Mouse (Mus musculus) hindbrain, embryonic 10.5 days (tissue): ENCODE data around the gene Gm867. TPM values are rescaled to one million over a fixed set of nuclear protein-coding genes. Genes with fewer than 3 reads are reported as not detected.
A peak's percentile ranks its signal among the peaks of the same experiment; 100 is the strongest.

Experiments used
- DNase-seq: peaks from one replicate; pipeline ENCODE4 v3.0.0-alpha.2; 2017; ENCODE audit warnings: low spot score
- H3K27ac ChIP-seq: fragments of 300-500 bp; sonication (generic); 2 replicates; pipeline ENCODE4 v1.5.1; 2016; ENCODE audit warnings: mild to moderate bottlenecking, moderate library complexity
- H3K27me3 ChIP-seq: fragments of 300-500 bp; sonication (generic); 2 replicates; pipeline ENCODE4 v1.6.1; 2016; ENCODE audit warnings: mild to moderate bottlenecking; ENCODE audit not compliant: poor library complexity, insufficient read depth, severe bottlenecking
- H3K36me3 ChIP-seq: fragments of 300-500 bp; sonication (generic); 2 replicates; pipeline ENCODE4 v1.6.1; 2016; ENCODE audit warnings: mild to moderate bottlenecking, moderate library complexity
- H3K4me1 ChIP-seq: fragments of 300-500 bp; sonication (generic); replicated peaks from 2 replicates; pipeline ENCODE4 v1.6.1; 2016; ENCODE audit warnings: mild to moderate bottlenecking
- H3K4me3 ChIP-seq: fragments of 300-500 bp; sonication (generic); 2 replicates; pipeline ENCODE4 v1.5.1; 2016; ENCODE audit warnings: mild to moderate bottlenecking, moderate library complexity
- H3K9me3 ChIP-seq: fragments of 300-500 bp; sonication (generic); 2 replicates; pipeline ENCODE4 v1.6.1; 2016; ENCODE audit warnings: mild to moderate bottlenecking, moderate library complexity
- WGBS: fragments of 180-500 bp; shearing (Covaris S2); methylation state at CpG from one replicate; pipeline ENCODE4 v1.1.7; 2016; 5-methylcytosine and 5-hydroxymethylcytosine counted together
- polyA plus RNA-seq: library from polyadenylated mRNA; unstranded; fragments of >200 nt; fragmentation: Nextera tagmentation; extraction: Ambion mirVana; gene quantifications from 2 replicates; pipeline ENCODE4 v1.2.1, GENCODE M21; 2016

The Gm867 gene
- polyA plus RNA-seq, 1 experiment from 2014 or later: 1.6 TPM

GRCm38 (mm10) chr10:75906882-75907281 lies 33.6 kb downstream of the Gm867 start:
- Histone ChIP-seq H3K4me1 (no peaks in the 10 kb centered on the region), H3K27me3 (no peaks in the 10 kb centered on the region), H3K36me3 (peaks cover 99% of the 10 kb centered on the region), H3K27ac (no peak overlapping the region), H3K9me3 (no peaks in the 10 kb centered on the region), H3K4me3 (no peak overlapping the region)
- 95% methylated on average over 4 of the region's 4 CpGs for WGBS
- DNase-seq: no peak

GRCm38 (mm10) chr10:75904391-75904790 lies 36.1 kb downstream of the Gm867 start:
- Histone ChIP-seq H3K36me3 (peaks cover 99% of the 10 kb centered on the region), H3K27ac (no peak overlapping the region), H3K4me3 (no peak overlapping the region), H3K4me1 (no peaks in the 10 kb centered on the region), H3K9me3 (no peaks in the 10 kb centered on the region), H3K27me3 (no peaks in the 10 kb centered on the region)
- DNase-seq: no peak
- whole genome bisulfite sequencing: 91% methylated on average over 5 of the region's 5 CpGs

GRCm38 (mm10) chr10:75898846-75899245 lies 41.6 kb downstream of the Gm867 start:
- H3K27ac ChIP-seq: no peak overlapping the region
- H3K4me3 ChIP-seq: no peak overlapping the region
- peaks cover 17% of the 10 kb centered on the region for H3K4me1 ChIP-seq
- no peaks in the 10 kb centered on the region for H3K27me3 ChIP-seq
- no peaks in the 10 kb centered on the region for H3K9me3 ChIP-seq
- 84% methylated on average over 3 of the region's 3 CpGs for WGBS
- no peak for DNase-seq
- H3K36me3 ChIP-seq: peaks cover 100% of the 10 kb centered on the region

- no peak for DNase-seq
- no peak overlapping the region for H3K4me3 ChIP-seq
- peaks cover 98% of the 10 kb centered on the region for H3K36me3 ChIP-seq
- H3K27ac ChIP-seq: no peak overlapping the region
- peaks cover 24% of the 10 kb centered on the region for H3K4me1 ChIP-seq
- no peaks in the 10 kb centered on the region for H3K9me3 ChIP-seq
- WGBS: 84% methylated on average over 6 of the region's 6 CpGs
- H3K27me3 ChIP-seq: no peaks in the 10 kb centered on the region
Measured at GRCm38 (mm10) chr10:75898039-75898564, 42.4 kb downstream of the Gm867 start.

GRCm38 (mm10) chr10:75897373-75897772 lies 43.1 kb downstream of the Gm867 start:
- WGBS: 49% methylated on average over 6 of the region's 6 CpGs
- Histone ChIP-seq H3K27me3 (no peaks in the 10 kb centered on the region), H3K36me3 (peaks cover 91% of the 10 kb centered on the region), H3K4me1 (peaks cover 31% of the 10 kb centered on the region), H3K27ac (no peak overlapping the region), H3K4me3 (no peak overlapping the region), H3K9me3 (no peaks in the 10 kb centered on the region)
- DNase-seq: peak; percentile 72

- Histone ChIP-seq H3K36me3 (peaks cover 79% of the 10 kb centered on the region), H3K4me3 (no peak overlapping the region), H3K27me3 (no peaks in the 10 kb centered on the region), H3K9me3 (no peaks in the 10 kb centered on the region), H3K27ac (no peak overlapping the region), H3K4me1 (peaks cover 31% of the 10 kb centered on the region)
- WGBS: 98% methylated on average over 1 of the region's 1 CpGs
- DNase-seq: no peak
Measured at GRCm38 (mm10) chr10:75896208-75896607, 44.3 kb downstream of the Gm867 start.

- WGBS: 99% methylated on average over 5 of the region's 5 CpGs
- no peak overlapping the region for H3K27ac ChIP-seq
- H3K27me3 ChIP-seq: no peaks in the 10 kb centered on the region
- peaks cover 31% of the 10 kb centered on the region for H3K4me1 ChIP-seq
- H3K9me3 ChIP-seq: no peaks in the 10 kb centered on the region
- no peak overlapping the region for H3K4me3 ChIP-seq
- H3K36me3 ChIP-seq: peaks cover 74% of the 10 kb centered on the region
- no peak for DNase-seq
Measured at GRCm38 (mm10) chr10:75895730-75896129, 44.7 kb downstream of the Gm867 start.

- Histone ChIP-seq H3K4me1 (peaks cover 37% of the 10 kb centered on the region), H3K27ac (no peak overlapping the region), H3K36me3 (peaks cover 63% of the 10 kb centered on the region), H3K9me3 (no peaks in the 10 kb centered on the region), H3K4me3 (no peak overlapping the region), H3K27me3 (no peaks in the 10 kb centered on the region)
- no peak for DNase-seq
- WGBS: 81% methylated on average over 6 of the region's 6 CpGs
Measured at GRCm38 (mm10) chr10:75894601-75895000, 45.9 kb downstream of the Gm867 start.

GRCm38 (mm10) chr10:75893089-75893750 lies 47.3 kb downstream of the Gm867 start, which contains the start of gene Derl3:
TSS of gene Derl3 (plus strand) at chr10:75893413.
- Histone ChIP-seq H3K36me3 (peaks cover 49% of the 10 kb centered on the region), H3K27me3 (no peaks in the 10 kb centered on the region), H3K4me3 (peak within 1 kb of the TSS; percentile 57), H3K27ac (peak within 1 kb of the TSS; percentile 64), H3K9me3 (no peaks in the 10 kb centered on the region), H3K4me1 (peaks cover 46% of the 10 kb centered on the region)
- WGBS: 2% methylated on average over 51 of the region's 51 CpGs
- peak; percentile 97 for DNase-seq

- Histone ChIP-seq H3K9me3 (no peaks in the 10 kb centered on the region), H3K36me3 (peaks cover 13% of the 10 kb centered on the region), H3K27ac (peak overlapping the region; percentile 13; the same call in 1 of the 2 replicates), H3K27me3 (no peaks in the 10 kb centered on the region), H3K4me3 (no peak overlapping the region), H3K4me1 (peaks cover 38% of the 10 kb centered on the region)
- WGBS: 49% methylated on average over 8 of the region's 8 CpGs
- DNase-seq: no peak
Measured at GRCm38 (mm10) chr10:75889406-75890153, 50.9 kb downstream of the Gm867 start.

Other genes with a start within 250 kb of the Gm867 start
- 36.8 and 38.4 TPM in 2 replicates for gene Cabin1, start 176.3 kb downstream of the Gm867 start, polyA plus RNA-seq
- gene Ddt, start 167.3 kb downstream of the Gm867 start, polyA plus RNA-seq: 94.1 and 95.3 TPM in 2 replicates
- not detected in 2 replicates for gene Gm20441, start 159.7 kb downstream of the Gm867 start, polyA plus RNA-seq
- gene Gstt3, start 159.3 kb downstream of the Gm867 start, polyA plus RNA-seq: 1.4 and 1.9 TPM in 2 replicates
- 3.8 and 4.1 TPM in 2 replicates for gene Gstt1, start 142.1 kb downstream of the Gm867 start, polyA plus RNA-seq
- gene Gstt4, start 118.1 kb downstream of the Gm867 start, polyA plus RNA-seq: not detected in 2 replicates
- gene Gstt2, start 103.2 kb downstream of the Gm867 start, polyA plus RNA-seq: 7.9 and 8.5 TPM in 2 replicates
- 2,694 and 3,395 TPM in 2 replicates for gene Mif, start 80.4 kb downstream of the Gm867 start, polyA plus RNA-seq
- 1.6 and 3.1 TPM in 2 replicates for gene Derl3, start 47.3 kb downstream of the Gm867 start, polyA plus RNA-seq
- 284 and 332 TPM in 2 replicates for gene Smarcb1, start 19.1 kb downstream of the Gm867 start, polyA plus RNA-seq
- gene Chchd10, start 7.5 kb downstream of the Gm867 start, polyA plus RNA-seq: 9.3 and 13.1 TPM in 2 replicates
- gene Mmp11, start 4.2 kb downstream of the Gm867 start, polyA plus RNA-seq: 31.0 and 41.3 TPM in 2 replicates
- 0.37 and 0.61 TPM in 2 replicates for gene Vpreb3, start 2.4 kb upstream of the Gm867 start, polyA plus RNA-seq
- gene Gm5134, start 13.8 kb upstream of the Gm867 start, polyA plus RNA-seq: not detected in 2 replicates
- 29.7 and 37.6 TPM in 2 replicates for gene Zfp280b, start 92.0 kb upstream of the Gm867 start, polyA plus RNA-seq
- not detected in 2 replicates for gene Slc5a4b, start 170.3 kb upstream of the Gm867 start, polyA plus RNA-seq
- not detected in 2 replicates for gene Slc5a4a, start 206.8 kb upstream of the Gm867 start, polyA plus RNA-seq